ENCODE assay signal across 8 mouse cellular contexts in the genomic region with DNA sequence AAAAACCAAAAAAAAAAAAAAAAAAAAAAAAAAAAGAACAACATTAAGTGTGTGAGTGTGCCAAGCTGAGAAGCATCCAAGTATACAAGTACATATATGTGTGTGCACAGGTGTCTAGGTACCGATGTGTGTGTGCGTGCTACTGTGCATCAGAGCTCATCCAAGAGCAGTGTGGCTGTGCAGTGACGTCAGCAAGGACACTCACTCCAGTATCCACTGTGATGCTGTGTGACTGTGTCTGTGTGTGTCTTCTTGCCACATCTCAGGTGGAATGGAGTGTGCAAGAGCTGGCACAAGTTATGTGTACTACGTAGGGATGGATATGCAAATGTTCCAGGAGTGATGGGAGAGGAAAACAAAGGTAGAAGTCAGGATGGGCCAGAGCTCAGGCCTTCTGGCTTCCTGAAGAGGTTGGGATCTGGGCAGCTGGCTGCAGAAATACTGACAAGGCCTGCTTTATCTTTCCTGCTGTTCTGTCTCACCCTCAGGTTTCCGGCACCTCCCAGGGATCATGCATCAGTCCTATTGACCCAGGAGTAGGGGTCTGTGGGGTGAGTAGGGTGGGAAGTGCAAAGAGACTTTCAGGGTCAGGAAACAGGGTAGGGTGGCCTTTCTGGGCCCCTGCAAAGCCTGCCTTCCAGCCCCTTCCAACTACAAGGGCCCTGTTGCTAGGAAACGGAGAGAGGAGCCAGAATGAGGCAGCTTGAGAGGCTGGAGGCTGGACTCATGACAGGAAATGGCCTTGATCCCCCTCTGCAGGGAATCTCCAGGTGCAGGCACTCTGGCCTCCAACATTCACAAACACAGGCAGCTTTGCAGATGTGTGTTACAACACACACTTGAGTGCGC. TPM values are rescaled to one million over a fixed set of nuclear protein-coding genes. Genes with fewer than 3 reads are reported as not detected.
DNase-seq lines count a peak whose midpoint lies in the region; ATAC-seq lines count a peak whose summit lies in the region.
"Had no signal": no experiment of that assay in that cellular context is flagged by ENCODE, and none has a peak within 500 bp of the region (broad histone marks: within the 10 kb centered on the region; RNA-seq: fewer than 3 reads in every experiment).

No protein-coding gene starts in this region.

- WGBS in midbrain, embryonic 13.5 days, result 40% methylated on average over 7 of the region's 7 CpGs

- no peaks in the 10 kb centered on the region for H3K9me3 ChIP-seq in midbrain, embryonic 13.5 days

- H3K4me1 ChIP-seq in midbrain, embryonic 13.5 days (replicated peaks), result peaks cover 14% of the 10 kb centered on the region

- H3K4me2 ChIP-seq in midbrain, embryonic 13.5 days (replicated peaks), result no peak overlapping the region

- ATAC-seq in midbrain, embryonic 13.5 days, result peak; percentile 67

- H3K27me3 ChIP-seq in midbrain, embryonic 13.5 days, result no peaks in the 10 kb centered on the region

- intact Hi-C loops in left cerebral cortex, postnatal 4 days (cut with DNase I), result no loop called here

- H3K36me3 ChIP-seq in midbrain, embryonic 13.5 days, result no peaks in the 10 kb centered on the region

- no peak overlapping the region for H3K4me3 ChIP-seq in midbrain, embryonic 13.5 days (replicated peaks)
- H3K4me3 ChIP-seq: myocyte had no signal

- DNase-seq in left cerebral cortex, postnatal 4 days, result peak; percentile 67
- no peak for DNase-seq in left cerebral cortex, adult 9 months (ENCODE audit: low spot score in 2 of 2)
- peak; percentile 90 for DNase-seq in embryo, embryonic 11 days
- DNase-seq in frontal cortex, postnatal 36 days (ENCODE audit: low spot score in 2 of 2), result peak; percentile 11 to 32
- DNase-seq in thymus, postnatal 4 days, result peak; percentile 47
- no peak for DNase-seq in cerebellum, adult 11 months

- H3K27ac ChIP-seq in midbrain, embryonic 13.5 days, result peak overlapping the region; percentile 86

- peak overlapping the region; percentile 44 for H3K9ac ChIP-seq in midbrain, embryonic 13.5 days (replicated peaks)

RNA-seq across cellular contexts. Expression of gene Fgr, which starts 10.0 kb away (rescaled TPM):
- under 1 TPM; 0.42 to 0.44 TPM for total RNA-seq in left cerebral cortex, postnatal 4 days (2021)
- 0.12 TPM in 1 of 2 replicates, not detected in the other for polyA plus RNA-seq in midbrain, embryonic 13.5 days (2015; fragmentation: Nextera tagmentation; extraction: Ambion mirVana)
- polyA plus RNA-seq: myocyte had no signal

RNA-seq across cellular contexts. Expression of gene Ahdc1, which starts 27.2 kb away (rescaled TPM):
- 100 to 1,000 TPM in 1 of 2 experiments, 10 to 100 TPM in 1; 94.1 to 102 TPM for total RNA-seq in left cerebral cortex, postnatal 4 days (2021)
- polyA plus RNA-seq in midbrain, embryonic 13.5 days (2015; fragmentation: Nextera tagmentation; extraction: Ambion mirVana), result 10.4 and 12.6 TPM in 2 replicates

Comparison
In these comparisons a context has a peak if more than half of its experiments do, and no peak if none do; other contexts are left out.
1. DNase-seq: peak in left cerebral cortex, postnatal 4 days (single experiment), embryo, embryonic 11 days (single experiment), frontal cortex, postnatal 36 days (2 of 2) and thymus, postnatal 4 days (single experiment); none in left cerebral cortex, adult 9 months (0 of 2) and cerebellum, adult 11 months (single experiment).